Mouse (Mus musculus) thymus, postnatal 10 days (tissue): Measurements from ENCODE around the gene Zfp777.

Experiments used
- DNase-seq, 2 experiments: peaks; one replicate each; pipeline ENCODE4 v3.0.0; 2021; ENCODE audit warnings: low spot score in 2 of 2

Zfp777 gene

GRCm38 (mm10) chr6:48025905-48026660 is 22.6 kb downstream of the Zfp777 start:
- DNase-seq = no peak

- DNase-seq = no peak
These were observed 23.7 kb downstream of the Zfp777 start for GRCm38 (mm10) chr6:48024994-48025345.

DNA sequence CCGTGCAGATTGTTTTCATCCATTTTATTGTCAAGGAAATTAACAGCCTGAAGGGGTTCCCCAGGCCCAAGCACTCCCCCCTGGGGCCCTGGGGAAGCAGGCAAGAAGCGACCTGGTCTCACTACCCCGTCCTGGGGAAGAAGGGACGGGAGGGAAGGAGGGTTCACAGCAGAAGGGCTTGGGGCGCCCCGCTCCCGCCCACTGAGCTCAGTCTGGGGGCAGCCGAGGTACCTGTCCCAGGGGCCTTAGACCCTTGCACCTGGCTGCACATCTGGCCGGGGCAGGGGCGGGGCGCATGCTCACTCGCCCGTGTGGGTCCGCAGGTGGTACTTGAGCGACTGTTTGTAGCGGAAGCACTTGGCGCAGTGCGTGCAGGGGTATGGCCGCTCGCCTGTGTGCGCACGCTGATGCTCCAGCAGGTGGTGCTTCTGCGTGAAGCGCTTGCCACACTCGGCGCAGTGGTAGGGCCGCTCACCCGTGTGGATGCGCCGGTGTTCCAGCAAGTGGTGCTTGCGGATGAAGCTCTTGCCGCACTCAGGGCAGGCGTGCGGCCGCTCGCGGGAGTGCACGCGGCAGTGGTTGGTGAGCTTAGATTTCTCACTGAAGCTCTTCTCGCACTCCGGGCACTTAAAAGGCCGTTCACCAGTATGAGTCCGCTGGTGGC is 24.2 kb downstream of the Zfp777 start:
- no peak for DNase-seq

DNA sequence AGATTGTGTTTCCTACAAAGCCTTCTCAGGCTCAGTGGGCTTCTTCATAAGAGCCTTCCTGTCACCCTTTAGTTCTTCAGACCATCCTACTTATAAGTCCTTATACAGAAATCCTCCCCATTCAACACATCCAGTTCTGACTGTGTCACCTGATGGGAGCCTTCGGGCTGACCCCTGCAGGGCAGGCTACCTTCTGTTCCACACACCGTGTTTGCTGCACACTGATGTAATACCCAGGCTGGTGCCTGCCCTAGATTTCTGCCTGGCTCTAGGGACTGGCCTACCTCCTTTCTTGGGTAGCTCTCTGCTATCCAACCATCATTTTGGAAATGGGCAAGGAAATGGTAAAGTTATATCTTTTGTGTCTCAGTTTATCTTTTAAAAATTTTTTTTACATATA is 26.0 kb downstream of the Zfp777 start:
- DNase-seq = no peak

DNA sequence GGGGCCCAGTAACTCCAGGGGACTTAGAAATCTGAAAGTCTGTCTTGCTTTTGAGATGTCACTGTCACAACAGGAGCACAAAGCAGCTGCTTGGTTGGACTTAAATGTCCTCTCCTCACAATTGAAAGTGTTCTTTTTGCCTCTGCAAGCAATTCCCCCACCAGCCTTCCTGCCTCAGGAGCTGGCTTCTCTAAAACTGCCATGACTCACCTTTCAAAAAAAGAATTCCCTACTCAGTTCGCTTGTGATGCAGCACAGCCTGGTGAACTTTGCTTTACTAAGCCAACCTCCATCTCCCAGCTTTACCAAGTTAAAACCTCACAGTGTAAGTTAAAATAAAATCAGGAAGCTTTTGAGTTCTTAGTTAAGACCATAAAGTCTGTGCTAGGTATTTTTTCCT is 27.0 kb downstream of the Zfp777 start:
- no peak for DNase-seq

GRCm38 (mm10) chr6:48020006-48020405 is 28.7 kb downstream of the Zfp777 start:
- DNase-seq = no peak

GRCm38 (mm10) chr6:48016841-48017240 is 31.9 kb downstream of the Zfp777 start:
- no peak for DNase-seq

DNA sequence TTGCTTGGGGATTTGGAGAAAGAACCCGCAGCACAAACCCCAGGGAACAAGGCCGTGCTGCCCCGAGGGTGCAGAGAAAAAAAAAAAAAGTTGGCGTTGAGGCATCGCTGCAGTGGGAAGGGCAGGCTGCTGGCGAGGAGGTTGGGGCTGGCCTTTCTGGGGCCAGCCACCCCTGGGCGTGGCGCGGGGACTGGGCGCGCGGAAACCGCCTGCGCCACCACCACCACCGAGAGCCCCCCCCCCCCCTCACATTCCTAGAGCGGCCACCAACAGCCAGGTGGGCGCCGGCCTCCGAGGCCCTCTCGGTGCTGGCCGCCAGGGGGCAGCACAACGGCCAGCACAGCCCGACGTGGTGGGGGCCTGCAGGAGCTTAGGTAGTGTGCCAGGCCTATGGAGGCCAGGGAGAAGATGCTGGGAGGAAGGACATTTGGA is 32.6 kb downstream of the Zfp777 start:
- peak; percentile 70 to 81 for DNase-seq

DNA sequence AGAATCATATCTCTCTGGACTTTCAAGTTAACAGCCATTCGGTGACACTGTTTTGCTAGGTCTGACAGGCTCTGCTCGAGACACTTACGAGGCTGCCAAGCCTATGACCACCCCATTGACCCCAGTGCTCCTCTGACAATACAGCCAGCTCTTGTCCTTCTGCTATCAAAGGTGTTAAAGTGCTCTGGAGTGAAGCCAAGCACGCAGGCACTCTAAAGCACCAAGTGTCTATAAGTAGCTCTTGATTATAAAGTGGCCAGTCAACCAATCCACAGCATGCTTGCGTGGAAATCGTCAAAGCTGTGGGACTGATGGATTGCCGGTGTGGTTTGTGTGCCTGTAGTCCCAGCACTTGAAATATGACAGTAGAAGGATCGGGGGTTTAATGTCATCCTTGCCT is 38.0 kb downstream of the Zfp777 start:
- DNase-seq = no peak

GRCm38 (mm10) chr6:47995661-47996060 is 53.0 kb downstream of the Zfp777 start:
- no peak for DNase-seq

DNA sequence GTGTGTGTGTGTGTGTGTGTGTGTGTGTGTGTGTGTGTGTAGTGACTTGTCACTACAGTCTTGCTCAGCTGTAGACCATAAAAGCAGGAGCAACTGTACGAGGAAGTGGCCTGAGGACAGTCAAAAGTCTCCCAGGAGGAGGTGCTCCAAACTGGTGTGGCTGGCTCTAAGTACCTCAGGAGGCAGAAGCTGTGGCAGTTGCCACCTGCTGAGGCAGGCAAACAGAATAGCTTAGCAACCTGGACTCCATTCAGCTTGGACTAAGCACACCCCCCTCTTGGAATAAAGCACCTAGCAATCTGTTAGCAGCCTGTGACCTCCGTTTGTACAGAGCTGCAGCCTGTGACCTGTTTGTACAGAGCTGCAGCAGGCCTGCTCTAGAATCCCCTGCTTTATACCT is 64.8 kb downstream of the Zfp777 start:
- no peak for DNase-seq

DNA sequence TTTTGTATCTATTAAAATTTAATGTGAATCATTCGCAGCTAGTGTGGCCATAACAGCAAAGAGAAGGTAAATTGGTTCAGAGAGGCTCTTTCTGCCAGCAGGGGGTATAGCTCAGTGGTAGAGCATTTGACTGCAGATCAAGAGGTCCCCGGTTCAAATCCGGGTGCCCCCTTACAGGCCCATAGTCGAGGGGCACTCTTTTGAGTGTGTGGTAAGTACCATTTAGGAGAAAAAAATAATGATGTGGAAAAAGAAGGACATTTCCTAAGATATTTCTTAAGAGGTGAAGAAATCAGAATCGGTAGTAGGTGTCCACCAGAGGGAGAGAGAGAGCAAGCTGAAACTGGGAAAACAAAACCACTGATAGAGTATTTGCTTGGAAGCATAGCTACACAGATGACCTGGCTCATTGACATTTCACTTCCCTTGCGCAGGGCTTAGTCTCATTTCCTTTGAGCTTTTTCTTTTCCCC is 69.8 kb downstream of the Zfp777 start:
- DNase-seq = peak; percentile 62 to 72

- no peak for DNase-seq
These were observed 74.1 kb downstream of the Zfp777 start for GRCm38 (mm10) chr6:47974599-47974998.
